Mouse (Mus musculus): Measurements from ENCODE around the gene Fam227b. TPM values are rescaled to one million over a fixed set of nuclear protein-coding genes. Genes with fewer than 3 reads are reported as not detected.

Fam227b gene
- polyA plus RNA-seq, 1 experiment from 2014 or later: not detected

DNA sequence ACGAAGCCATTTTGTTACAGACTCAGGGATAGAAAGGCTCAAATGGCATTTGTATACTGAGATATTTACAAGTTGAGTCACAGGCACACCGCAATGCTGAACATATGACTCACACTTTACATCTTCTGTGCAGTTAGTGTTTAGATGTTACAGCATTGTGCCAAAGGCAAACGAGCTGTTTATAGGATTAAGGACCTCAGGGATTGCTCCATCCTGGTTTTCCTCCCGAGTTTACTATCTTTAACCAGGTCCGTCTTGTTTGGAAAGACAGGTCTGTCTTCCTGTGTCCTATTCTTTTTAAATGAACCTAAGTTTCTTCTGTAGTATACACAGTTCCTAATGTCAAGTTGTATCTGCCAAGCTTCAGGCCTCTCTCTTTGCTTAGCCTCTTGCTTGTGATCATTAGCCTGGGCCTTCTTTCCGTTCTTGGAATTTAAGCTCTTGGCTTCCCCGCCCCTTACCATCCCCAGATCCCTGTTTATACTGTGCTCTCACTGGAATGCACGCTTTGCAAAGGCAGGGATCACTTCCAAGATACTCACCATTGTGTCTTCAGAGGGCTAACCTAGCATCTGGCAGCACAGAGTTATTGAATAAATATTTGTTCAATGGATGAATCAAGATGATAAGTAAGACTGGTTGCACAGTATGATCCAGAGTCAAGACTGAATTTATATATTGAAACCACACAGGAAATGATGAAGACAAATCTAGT lies 120.5 kb downstream of the Fam227b start:
- no peak overlapping the region for H3K27ac ChIP-seq
- H3K4me3 ChIP-seq (replicated peaks; ENCODE audit: low read length): no peak overlapping the region
- no peaks in the 10 kb centered on the region for H3K27me3 ChIP-seq (ENCODE audit: control insufficient read depth, insufficient read depth, low read length)
- no peaks in the 10 kb centered on the region for H3K4me1 ChIP-seq (replicated peaks; ENCODE audit: control insufficient read depth, insufficient read depth, low read length)
- H3K9me3 ChIP-seq (ENCODE audit: control insufficient read depth, low read length): no peaks in the 10 kb centered on the region
- no peaks in the 10 kb centered on the region for H3K36me3 ChIP-seq (replicated peaks; ENCODE audit: control insufficient read depth, insufficient read depth)
- no peak overlapping the region for H3K4me2 ChIP-seq (replicated peaks)
- whole genome bisulfite sequencing: 72% methylated on average over 8 of the region's 8 CpGs
- no peak for ATAC-seq (ENCODE audit: low FRiP score)
- no peak for DNase-seq (ENCODE audit: low spot score)
- H3K9ac ChIP-seq: no peak overlapping the region

DNA sequence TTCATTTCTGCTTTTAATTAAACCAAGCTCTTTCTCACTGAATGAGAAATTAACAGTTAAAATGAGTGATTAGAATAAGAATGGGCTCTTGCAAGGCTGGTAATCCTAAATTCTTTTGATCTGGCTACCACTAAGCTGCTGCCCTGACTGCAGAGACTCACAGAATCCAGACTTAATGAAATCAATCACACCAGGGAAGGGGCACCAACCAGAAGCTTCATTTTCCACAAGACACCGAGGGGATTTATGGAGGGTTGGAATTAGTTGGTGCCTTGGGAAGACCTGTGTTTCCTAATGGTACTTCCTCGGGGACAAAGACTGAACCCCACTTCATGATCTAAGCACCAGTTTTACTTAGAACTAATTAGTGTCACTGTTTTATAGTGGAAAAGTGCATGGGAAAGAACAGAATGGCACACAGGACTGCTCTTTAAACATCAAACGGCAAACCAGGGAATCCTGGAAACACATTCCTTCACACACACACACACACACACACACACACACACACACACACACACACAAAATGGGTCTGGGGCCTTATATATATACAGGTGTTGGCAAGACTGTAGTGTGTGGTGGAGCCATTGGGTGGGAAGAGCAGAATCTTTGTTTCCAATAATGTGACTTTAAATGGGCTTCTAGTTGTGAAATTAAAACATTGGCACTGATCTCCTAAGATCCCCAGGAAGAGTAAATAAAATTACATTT lies 135.9 kb downstream of the Fam227b start:
- Histone ChIP-seq H3K36me3 (replicated peaks; ENCODE audit: control insufficient read depth, insufficient read depth) (no peaks in the 10 kb centered on the region), H3K4me3 (replicated peaks; ENCODE audit: low read length) (no peak overlapping the region), H3K4me2 (replicated peaks) (no peak overlapping the region), H3K27ac (no peak overlapping the region), H3K9me3 (ENCODE audit: control insufficient read depth, low read length) (no peaks in the 10 kb centered on the region), H3K27me3 (ENCODE audit: control insufficient read depth, insufficient read depth, low read length) (no peaks in the 10 kb centered on the region), H3K9ac (no peak overlapping the region), H3K4me1 (replicated peaks; ENCODE audit: control insufficient read depth, insufficient read depth, low read length) (0 out of 2 replicates have a peak, but pooled peaks cover 3% of the 10 kb centered on the region)
- WGBS: 38% methylated on average over 3 of the region's 3 CpGs
- ATAC-seq (ENCODE audit: low FRiP score): no peak
- DNase-seq (ENCODE audit: low spot score): no peak

DNA sequence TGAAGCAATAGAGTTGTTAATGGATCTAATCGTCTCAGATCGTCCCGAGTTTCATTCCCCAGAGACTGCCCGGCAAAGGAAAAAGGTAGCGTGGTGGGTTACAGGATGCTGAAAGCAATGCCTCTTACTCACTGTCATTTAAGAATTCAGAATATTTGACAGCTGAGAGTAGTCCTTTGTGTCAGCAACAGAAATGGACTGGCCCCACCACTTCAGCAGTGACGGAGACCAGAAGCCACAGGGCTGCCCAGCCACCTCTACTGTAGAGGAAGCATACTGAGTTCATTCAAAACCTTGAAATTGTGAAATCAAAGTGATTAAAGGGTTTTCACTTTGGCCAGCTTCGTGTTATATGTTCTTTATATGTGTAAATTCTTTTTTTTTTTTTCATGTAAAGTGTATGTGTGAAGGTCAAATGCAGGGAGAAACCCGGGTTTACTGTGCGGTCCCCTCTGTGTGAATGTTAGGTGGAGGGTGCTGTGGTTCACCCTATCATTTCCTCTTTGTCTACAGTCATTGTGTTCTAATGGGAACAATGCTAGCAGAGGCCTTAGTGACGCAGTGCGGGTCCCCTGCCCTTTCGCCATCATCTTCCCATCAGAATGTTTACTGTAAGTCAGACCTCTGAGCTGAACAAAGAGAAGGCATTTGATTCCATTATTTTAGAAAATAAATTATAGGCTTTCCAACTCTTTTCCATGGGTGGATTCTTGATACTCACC lies 136.7 kb downstream of the Fam227b start:
- DNase-seq (ENCODE audit: low spot score) (no peak), ATAC-seq (ENCODE audit: low FRiP score) (no peak)
- H3K4me3 ChIP-seq (replicated peaks; ENCODE audit: low read length): no peak overlapping the region
- 37% methylated on average over 12 of the region's 12 CpGs for WGBS
- H3K9me3 ChIP-seq (ENCODE audit: control insufficient read depth, low read length): no peaks in the 10 kb centered on the region
- H3K9ac ChIP-seq: no peak overlapping the region
- no peak overlapping the region for H3K27ac ChIP-seq
- H3K36me3 ChIP-seq (replicated peaks; ENCODE audit: control insufficient read depth, insufficient read depth): no peaks in the 10 kb centered on the region
- no peaks in the 10 kb centered on the region for H3K27me3 ChIP-seq (ENCODE audit: control insufficient read depth, insufficient read depth, low read length)
- H3K4me1 ChIP-seq (replicated peaks; ENCODE audit: control insufficient read depth, insufficient read depth, low read length): 0 out of 2 replicates have a peak, but pooled peaks cover 3% of the 10 kb centered on the region
- H3K4me2 ChIP-seq (replicated peaks): no peak overlapping the region

DNA sequence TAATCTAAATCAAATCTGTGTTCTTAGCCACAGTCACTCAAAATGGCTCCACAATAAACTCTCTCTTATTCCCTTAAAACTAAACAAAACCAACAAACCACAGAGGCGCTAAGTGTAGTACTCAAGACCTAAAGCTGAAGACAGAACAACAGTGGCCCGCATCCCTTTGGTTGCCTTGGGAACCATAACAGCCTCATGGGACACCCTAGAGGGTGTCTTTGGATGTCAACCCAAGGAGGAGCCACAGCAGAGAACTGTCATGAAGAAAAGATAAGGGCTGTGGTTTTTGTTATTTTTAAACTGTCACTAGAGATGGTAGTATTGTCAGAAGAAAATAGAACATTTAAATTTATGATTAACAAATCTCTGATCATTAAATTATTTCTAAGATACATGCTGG lies 145.1 kb downstream of the Fam227b start:
- WGBS: 57% methylated on average over 2 of the region's 2 CpGs
- no peak for ATAC-seq (ENCODE audit: low FRiP score)
- no peak overlapping the region for H3K9ac ChIP-seq
- H3K9me3 ChIP-seq (ENCODE audit: control insufficient read depth, low read length): no peaks in the 10 kb centered on the region
- no peaks in the 10 kb centered on the region for H3K27me3 ChIP-seq (ENCODE audit: control insufficient read depth, insufficient read depth, low read length)
- no peaks in the 10 kb centered on the region for H3K4me1 ChIP-seq (replicated peaks; ENCODE audit: control insufficient read depth, insufficient read depth, low read length)
- H3K4me3 ChIP-seq (replicated peaks; ENCODE audit: low read length): no peak overlapping the region
- H3K4me2 ChIP-seq (replicated peaks): no peak overlapping the region
- H3K27ac ChIP-seq: no peak overlapping the region
- DNase-seq (ENCODE audit: low spot score): no peak
- no peaks in the 10 kb centered on the region for H3K36me3 ChIP-seq (replicated peaks; ENCODE audit: control insufficient read depth, insufficient read depth)

DNA sequence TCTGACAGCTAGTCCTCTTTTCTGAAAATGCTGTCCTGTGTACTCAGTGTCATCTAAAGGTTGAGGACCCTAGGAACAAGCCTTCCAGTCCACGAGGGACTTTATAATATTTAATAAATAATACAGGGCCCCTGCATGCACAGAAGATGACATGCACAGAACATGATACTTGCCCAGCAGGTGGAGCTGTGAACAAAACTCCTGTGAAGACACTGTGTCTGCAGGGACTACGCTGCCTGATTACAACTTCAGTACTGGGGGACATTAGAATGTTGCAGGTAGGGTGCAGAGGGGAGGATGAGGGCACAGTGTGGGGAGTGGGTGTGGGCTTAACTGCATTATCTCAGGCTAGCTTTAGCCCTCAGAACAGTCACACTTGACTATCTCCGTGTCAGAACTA lies 145.7 kb downstream of the Fam227b start:
- Histone ChIP-seq H3K36me3 (replicated peaks; ENCODE audit: control insufficient read depth, insufficient read depth) (no peaks in the 10 kb centered on the region), H3K9me3 (ENCODE audit: control insufficient read depth, low read length) (no peaks in the 10 kb centered on the region), H3K27me3 (ENCODE audit: control insufficient read depth, insufficient read depth, low read length) (no peaks in the 10 kb centered on the region), H3K4me1 (replicated peaks; ENCODE audit: control insufficient read depth, insufficient read depth, low read length) (no peaks in the 10 kb centered on the region), H3K4me3 (replicated peaks; ENCODE audit: low read length) (no peak overlapping the region), H3K4me2 (replicated peaks) (no peak overlapping the region), H3K9ac (no peak overlapping the region), H3K27ac (no peak overlapping the region)
- WGBS: 47% methylated on average over 3 of the region's 3 CpGs
- ATAC-seq (ENCODE audit: low FRiP score): peak; percentile 82
- DNase-seq (ENCODE audit: low spot score): peak; percentile 73

DNA sequence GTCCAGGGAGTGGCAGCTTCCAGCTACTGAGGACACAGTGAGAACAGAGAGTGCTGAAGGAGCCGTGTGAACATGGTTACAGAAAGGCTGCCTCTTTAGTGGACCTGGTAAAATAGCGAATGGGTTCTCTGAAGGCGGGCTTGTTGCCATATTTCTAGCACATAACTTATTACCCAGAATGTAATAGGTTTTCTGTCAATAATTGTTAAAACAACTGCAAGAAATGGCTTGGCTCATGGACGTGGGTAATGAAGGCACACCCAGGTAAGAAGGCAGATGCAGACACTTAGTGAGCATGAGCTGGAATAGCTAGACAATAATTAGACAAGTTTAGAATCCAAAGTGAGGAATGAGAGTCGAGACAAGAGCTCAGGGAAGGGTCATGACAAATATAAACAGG lies 149.5 kb downstream of the Fam227b start:
- Histone ChIP-seq H3K4me2 (replicated peaks) (no peak overlapping the region), H3K9me3 (ENCODE audit: control insufficient read depth, low read length) (no peaks in the 10 kb centered on the region), H3K27ac (no peak overlapping the region), H3K36me3 (replicated peaks; ENCODE audit: control insufficient read depth, insufficient read depth) (no peaks in the 10 kb centered on the region), H3K4me3 (replicated peaks; ENCODE audit: low read length) (no peak overlapping the region), H3K4me1 (replicated peaks; ENCODE audit: control insufficient read depth, insufficient read depth, low read length) (no peaks in the 10 kb centered on the region), H3K9ac (no peak overlapping the region), H3K27me3 (ENCODE audit: control insufficient read depth, insufficient read depth, low read length) (no peaks in the 10 kb centered on the region)
- ATAC-seq (ENCODE audit: low FRiP score) (no peak), DNase-seq (ENCODE audit: low spot score) (no peak)
- WGBS: 84% methylated on average over 5 of the region's 5 CpGs

DNA sequence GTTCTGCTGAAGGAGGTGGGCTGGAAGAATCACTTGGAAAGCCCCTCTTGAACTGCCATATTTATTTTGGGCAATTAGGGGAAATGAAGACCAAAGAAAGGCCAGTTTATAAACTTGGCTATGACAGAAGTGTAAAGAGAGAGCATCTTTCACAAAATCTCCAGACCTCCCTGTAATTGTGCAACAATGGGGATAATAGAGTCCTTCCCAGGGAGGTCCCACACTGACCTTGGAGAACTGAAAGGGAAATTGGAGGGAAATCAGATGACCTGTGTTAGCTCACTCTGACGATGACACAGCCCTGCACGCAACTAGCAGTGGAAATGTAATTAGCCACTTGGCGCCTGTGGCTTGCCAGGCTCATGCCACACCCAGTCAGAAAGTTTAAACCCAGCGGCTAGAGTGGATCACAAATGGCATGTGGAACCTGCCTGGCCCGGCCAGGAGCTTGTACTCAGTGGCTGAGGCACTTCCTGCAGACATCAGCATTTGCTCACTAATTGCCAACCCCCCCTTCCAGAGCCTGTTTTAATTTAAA lies 175.9 kb downstream of the Fam227b start:
- H3K27ac ChIP-seq: no peak overlapping the region
- ATAC-seq (ENCODE audit: low FRiP score) (no peak), DNase-seq (ENCODE audit: low spot score) (no peak)
- no peaks in the 10 kb centered on the region for H3K27me3 ChIP-seq (ENCODE audit: control insufficient read depth, insufficient read depth, low read length)
- 71% methylated on average over 5 of the region's 5 CpGs for WGBS
- no peak overlapping the region for H3K9ac ChIP-seq
- no peaks in the 10 kb centered on the region for H3K36me3 ChIP-seq (replicated peaks; ENCODE audit: control insufficient read depth, insufficient read depth)
- no peak overlapping the region for H3K4me2 ChIP-seq (replicated peaks)
- no peaks in the 10 kb centered on the region for H3K4me1 ChIP-seq (replicated peaks; ENCODE audit: control insufficient read depth, insufficient read depth, low read length)
- H3K9me3 ChIP-seq (ENCODE audit: control insufficient read depth, low read length): no peaks in the 10 kb centered on the region
- H3K4me3 ChIP-seq (replicated peaks; ENCODE audit: low read length): no peak overlapping the region

DNA sequence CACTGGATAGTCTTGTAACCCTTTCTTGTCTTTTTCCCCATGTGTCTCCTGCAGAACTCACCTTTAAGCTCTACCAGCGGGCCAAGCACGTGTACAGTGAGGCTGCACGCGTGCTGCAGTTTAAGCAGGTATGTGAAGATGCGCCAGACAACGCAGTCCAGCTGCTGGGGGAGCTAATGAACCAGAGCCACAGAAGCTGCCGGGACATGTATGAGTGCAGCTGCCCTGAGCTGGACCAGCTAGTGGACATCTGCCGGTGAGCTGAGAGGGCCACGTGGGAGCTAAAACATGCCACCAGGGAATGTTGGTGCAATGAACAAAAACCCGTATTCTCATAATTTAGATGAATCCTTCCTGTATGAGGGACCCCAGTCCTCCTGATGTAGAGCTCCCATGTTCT lies 176.6 kb downstream of the Fam227b start:
- DNase-seq (ENCODE audit: low spot score) (no peak), ATAC-seq (ENCODE audit: low FRiP score) (no peak)
- no peaks in the 10 kb centered on the region for H3K4me1 ChIP-seq (replicated peaks; ENCODE audit: control insufficient read depth, insufficient read depth, low read length)
- H3K36me3 ChIP-seq (replicated peaks; ENCODE audit: control insufficient read depth, insufficient read depth): no peaks in the 10 kb centered on the region
- H3K4me2 ChIP-seq (replicated peaks): no peak overlapping the region
- H3K9me3 ChIP-seq (ENCODE audit: control insufficient read depth, low read length): no peaks in the 10 kb centered on the region
- no peak overlapping the region for H3K4me3 ChIP-seq (replicated peaks; ENCODE audit: low read length)
- no peak overlapping the region for H3K9ac ChIP-seq
- H3K27ac ChIP-seq: no peak overlapping the region
- WGBS: 95% methylated on average over 10 of the region's 10 CpGs
- H3K27me3 ChIP-seq (ENCODE audit: control insufficient read depth, insufficient read depth, low read length): no peaks in the 10 kb centered on the region

DNA sequence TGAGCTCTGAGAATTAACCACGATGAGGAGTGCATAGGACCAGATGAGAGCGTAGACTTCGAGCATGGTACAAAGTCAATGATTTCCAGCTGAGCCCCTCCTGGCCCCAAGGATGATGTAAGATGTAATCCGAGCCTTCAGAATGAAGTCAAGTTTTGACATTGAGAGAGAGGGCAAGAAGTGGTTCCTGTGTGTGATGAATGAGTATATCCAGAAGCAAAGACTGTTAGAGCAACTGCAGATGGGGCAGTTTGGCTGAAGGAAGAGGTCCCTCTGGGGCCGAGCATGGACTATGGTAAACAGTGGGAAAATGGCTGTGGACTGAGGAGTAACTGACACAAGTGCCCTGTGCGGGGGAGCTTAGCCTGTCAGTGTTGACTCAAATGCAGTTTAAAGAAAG lies 178.6 kb downstream of the Fam227b start:
- no peak for DNase-seq (ENCODE audit: low spot score)
- no peaks in the 10 kb centered on the region for H3K4me1 ChIP-seq (replicated peaks; ENCODE audit: control insufficient read depth, insufficient read depth, low read length)
- no peak for ATAC-seq (ENCODE audit: low FRiP score)
- H3K27me3 ChIP-seq (ENCODE audit: control insufficient read depth, insufficient read depth, low read length): no peaks in the 10 kb centered on the region
- WGBS: 71% methylated on average over 6 of the region's 6 CpGs
- no peaks in the 10 kb centered on the region for H3K9me3 ChIP-seq (ENCODE audit: control insufficient read depth, low read length)
- H3K9ac ChIP-seq: no peak overlapping the region
- no peaks in the 10 kb centered on the region for H3K36me3 ChIP-seq (replicated peaks; ENCODE audit: control insufficient read depth, insufficient read depth)
- no peak overlapping the region for H3K27ac ChIP-seq
- no peak overlapping the region for H3K4me3 ChIP-seq (replicated peaks; ENCODE audit: low read length)
- no peak overlapping the region for H3K4me2 ChIP-seq (replicated peaks)

Measured in hindbrain, embryonic 14.5 days (tissue).